Mouse (Mus musculus): ENCODE results near the gene Eif4e. TPM values are rescaled to one million over a fixed set of nuclear protein-coding genes. Genes with fewer than 3 reads are reported as not detected.

Gene Eif4e
- polyA plus RNA-seq (2014; fragmentation: Nextera tagmentation; extraction: Ambion mirVana) = 323 and 330 TPM in 2 replicates

DNA sequence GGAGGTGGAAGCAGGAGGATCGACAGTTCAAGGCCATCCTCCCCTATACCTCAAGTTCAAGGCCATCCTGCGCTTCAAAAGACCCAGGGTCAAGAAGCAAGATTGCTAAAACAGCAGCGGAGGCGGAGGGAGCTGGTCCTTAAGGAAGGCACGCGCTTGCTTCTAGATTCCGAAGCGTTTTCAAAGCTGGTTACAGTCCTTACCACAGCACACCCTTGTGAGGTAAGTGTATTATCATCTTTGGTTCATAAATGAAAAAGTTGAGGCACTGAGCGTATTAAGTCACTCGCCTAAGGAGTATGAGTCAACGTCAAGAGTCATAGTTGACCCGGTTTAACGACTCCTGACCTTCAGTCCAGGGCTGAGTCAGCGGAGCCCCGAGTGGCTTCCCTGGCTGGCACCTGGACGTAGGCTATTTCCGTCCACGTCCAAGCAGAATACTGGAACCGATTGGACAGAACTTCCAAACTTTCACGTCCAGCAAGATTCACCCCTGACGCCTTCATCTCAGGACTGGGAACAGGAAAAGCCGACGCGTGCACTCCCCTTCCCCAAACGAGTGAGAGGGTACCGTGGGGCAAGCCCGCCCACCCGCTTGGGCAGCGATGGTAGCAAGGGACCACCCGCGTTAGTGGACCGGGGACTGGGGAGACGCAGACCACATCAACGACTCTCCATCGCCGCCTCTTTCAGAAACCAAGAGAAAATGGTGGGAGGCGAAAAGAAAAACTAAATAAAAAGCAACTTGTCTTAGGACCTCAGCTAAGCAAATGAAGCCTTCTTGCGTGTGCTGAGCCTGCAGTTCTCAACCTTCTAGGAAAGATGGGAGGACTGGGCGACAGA, at the start of gene Eif4e:
TSS of gene Eif4e (plus strand) at position 107 of the 843 bp plus-strand sequence.
- Histone ChIP-seq H3K4me2 (peak within 1 kb of the TSS; percentile 92), H3K27ac (ENCODE audit: low read depth, low read length) (peak within 1 kb of the TSS; percentile 87), H3K36me3 (ENCODE audit: control insufficient read depth, insufficient read depth, low read length) (no peaks in the 10 kb centered on the region), H3K9me3 (replicated peaks; ENCODE audit: control insufficient read depth, low read length) (no peaks in the 10 kb centered on the region), H3K9ac (ENCODE audit: low read depth, low read length) (peak within 1 kb of the TSS; percentile 97), H3K4me1 (ENCODE audit: control insufficient read depth, insufficient read depth, low read length) (peaks cover 16% of the 10 kb centered on the region), H3K27me3 (ENCODE audit: control insufficient read depth, insufficient read depth, low read length) (no peaks in the 10 kb centered on the region), H3K4me3 (ENCODE audit: low read depth, low read length) (peak within 1 kb of the TSS; percentile 99)
- ATAC-seq (replicated peaks; ENCODE audit: insufficient number of reproducible peaks, low FRiP score, low TSS enrichment) = peak; percentile 24; the same call in 1 of the 2 replicates
- 2% methylated on average over 39 of the region's 39 CpGs for WGBS (ENCODE audit: insufficient replicate concordance)

DNA sequence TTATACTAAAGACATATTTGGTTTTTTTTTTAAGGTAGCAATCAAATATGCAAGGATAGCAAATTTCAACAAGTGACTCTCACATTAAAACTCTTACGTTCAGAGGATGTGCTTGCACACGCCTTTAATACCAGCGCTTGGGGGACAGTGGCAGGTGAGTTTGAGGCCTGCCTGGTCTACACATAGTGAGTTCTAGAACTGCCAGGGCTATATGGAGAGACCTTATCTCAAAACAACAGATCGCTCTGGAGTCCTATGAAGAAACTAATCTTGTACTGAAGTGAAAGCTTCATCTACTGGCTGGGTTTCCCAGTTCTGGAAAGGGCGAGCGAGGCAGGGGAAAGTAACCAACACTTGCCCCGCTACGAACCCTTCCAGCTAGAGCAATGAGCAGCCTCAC, 46.5 kb upstream of the Eif4e start:
- no peak for ATAC-seq (replicated peaks; ENCODE audit: insufficient number of reproducible peaks, low FRiP score, low TSS enrichment)
- 86% methylated on average over 8 of the region's 8 CpGs for WGBS (ENCODE audit: insufficient replicate concordance)
- Histone ChIP-seq H3K9me3 (replicated peaks; ENCODE audit: control insufficient read depth, low read length) (no peaks in the 10 kb centered on the region), H3K4me1 (ENCODE audit: control insufficient read depth, insufficient read depth, low read length) (peaks cover 5% of the 10 kb centered on the region; the same call in 1 of the 2 replicates), H3K27me3 (ENCODE audit: control insufficient read depth, insufficient read depth, low read length) (no peaks in the 10 kb centered on the region), H3K4me2 (no peak overlapping the region), H3K9ac (ENCODE audit: low read depth, low read length) (no peak overlapping the region), H3K27ac (ENCODE audit: low read depth, low read length) (no peak overlapping the region), H3K4me3 (ENCODE audit: low read depth, low read length) (no peak overlapping the region), H3K36me3 (ENCODE audit: control insufficient read depth, insufficient read depth, low read length) (peaks cover 7% of the 10 kb centered on the region)

- H3K36me3 ChIP-seq (ENCODE audit: control insufficient read depth, insufficient read depth, low read length) = peaks cover 15% of the 10 kb centered on the region
- H3K4me3 ChIP-seq (ENCODE audit: low read depth, low read length) = no peak overlapping the region
- 56% methylated on average over 14 of the region's 14 CpGs for WGBS (ENCODE audit: insufficient replicate concordance)
- H3K9me3 ChIP-seq (replicated peaks; ENCODE audit: control insufficient read depth, low read length) = no peaks in the 10 kb centered on the region; the same call in 1 of the 2 replicates
- 0 out of 2 replicates have a peak overlapping the region, but pooled peaks have one; percentile 29 for H3K27ac ChIP-seq (ENCODE audit: low read depth, low read length)
- no peaks in the 10 kb centered on the region for H3K27me3 ChIP-seq (ENCODE audit: control insufficient read depth, insufficient read depth, low read length)
- no peak overlapping the region for H3K9ac ChIP-seq (ENCODE audit: low read depth, low read length)
- no peak for ATAC-seq (replicated peaks; ENCODE audit: insufficient number of reproducible peaks, low FRiP score, low TSS enrichment)
- H3K4me2 ChIP-seq = no peak overlapping the region
- H3K4me1 ChIP-seq (ENCODE audit: control insufficient read depth, insufficient read depth, low read length) = peaks cover 5% of the 10 kb centered on the region; the same call in 1 of the 2 replicates
These were observed 44.3 kb upstream of the Eif4e start for GRCm38 (mm10) chr3:138481526-138482284.

GRCm38 (mm10) chr3:138483240-138483639, 42.7 kb upstream of the Eif4e start:
- no peak overlapping the region for H3K4me3 ChIP-seq (ENCODE audit: low read depth, low read length)
- 87% methylated on average over 2 of the region's 2 CpGs for WGBS (ENCODE audit: insufficient replicate concordance)
- H3K36me3 ChIP-seq (ENCODE audit: control insufficient read depth, insufficient read depth, low read length) = peaks cover 15% of the 10 kb centered on the region

GRCm38 (mm10) chr3:138488584-138489326, 37.2 kb upstream of the Eif4e start:
- Histone ChIP-seq H3K9me3 (replicated peaks; ENCODE audit: control insufficient read depth, low read length) (no peaks in the 10 kb centered on the region; the same call in 1 of the 2 replicates), H3K4me3 (ENCODE audit: low read depth, low read length) (peak overlapping the region; percentile 87), H3K27ac (ENCODE audit: low read depth, low read length) (peak overlapping the region; percentile 76), H3K27me3 (ENCODE audit: control insufficient read depth, insufficient read depth, low read length) (no peaks in the 10 kb centered on the region), H3K4me2 (peak overlapping the region; percentile 66), H3K9ac (ENCODE audit: low read depth, low read length) (peak overlapping the region; percentile 89), H3K4me1 (ENCODE audit: control insufficient read depth, insufficient read depth, low read length) (peaks cover 4% of the 10 kb centered on the region; the same call in 1 of the 2 replicates), H3K36me3 (ENCODE audit: control insufficient read depth, insufficient read depth, low read length) (peaks cover 9% of the 10 kb centered on the region)
- under 1% methylated on average over 53 of the region's 61 CpGs for WGBS (ENCODE audit: insufficient replicate concordance)
- peak; percentile 62 for ATAC-seq (replicated peaks; ENCODE audit: insufficient number of reproducible peaks, low FRiP score, low TSS enrichment)

More at GRCm38 (mm10) chr3:138483240-138483639, 42.7 kb upstream of the Eif4e start:
- no peaks in the 10 kb centered on the region for H3K27me3 ChIP-seq (ENCODE audit: control insufficient read depth, insufficient read depth, low read length)
- H3K4me1 ChIP-seq (ENCODE audit: control insufficient read depth, insufficient read depth, low read length) = peaks cover 9% of the 10 kb centered on the region; the same call in 1 of the 2 replicates
- no peak for ATAC-seq (replicated peaks; ENCODE audit: insufficient number of reproducible peaks, low FRiP score, low TSS enrichment)
- no peak overlapping the region for H3K27ac ChIP-seq (ENCODE audit: low read depth, low read length)
- no peaks in the 10 kb centered on the region; the same call in 1 of the 2 replicates for H3K9me3 ChIP-seq (replicated peaks; ENCODE audit: control insufficient read depth, low read length)
- no peak overlapping the region for H3K4me2 ChIP-seq
- H3K9ac ChIP-seq (ENCODE audit: low read depth, low read length) = no peak overlapping the region

DNA sequence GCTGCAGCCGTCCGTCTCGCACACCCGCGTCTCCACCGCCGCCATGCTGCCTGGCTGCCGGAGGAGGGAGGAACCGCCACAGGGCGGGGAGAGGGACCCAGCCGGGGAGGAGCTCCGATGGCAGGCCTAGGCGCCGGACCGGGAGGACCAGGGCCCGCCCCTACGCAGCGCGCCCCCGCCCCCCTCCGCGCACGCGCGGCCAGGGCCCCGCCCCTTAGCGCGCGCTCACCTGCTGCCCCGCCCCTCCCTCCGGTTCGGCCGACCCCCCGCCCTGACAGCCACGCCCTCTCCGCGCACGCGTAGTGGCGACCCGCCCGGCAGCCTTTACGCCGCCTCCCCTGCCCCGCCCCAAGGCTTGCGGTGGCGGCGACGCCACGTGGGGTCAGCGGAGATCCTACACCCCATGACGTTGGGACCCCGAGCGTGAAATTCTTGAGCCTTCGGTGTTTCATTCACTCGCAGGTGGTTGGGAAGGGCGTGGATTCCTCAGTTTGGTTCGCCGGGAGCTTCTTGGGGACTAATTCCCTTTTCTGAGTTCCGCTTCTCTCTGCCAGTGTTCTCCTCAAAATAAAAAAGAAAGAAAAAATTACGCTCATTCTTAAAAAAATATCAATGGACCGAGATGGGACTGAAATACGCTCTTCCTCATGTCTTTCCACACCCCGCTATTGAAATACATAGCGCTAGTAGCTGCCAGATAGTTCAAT, 36.5 kb upstream of the Eif4e start, which contains the start of gene Metap1:
TSS of gene Metap1 (minus strand) at position 189 of the 707 bp plus-strand sequence.
- Histone ChIP-seq H3K36me3 (ENCODE audit: control insufficient read depth, insufficient read depth, low read length) (peaks cover 8% of the 10 kb centered on the region), H3K4me3 (ENCODE audit: low read depth, low read length) (peak within 1 kb of the TSS; percentile 87), H3K4me2 (peak within 1 kb of the TSS; percentile 69), H3K9ac (ENCODE audit: low read depth, low read length) (peak within 1 kb of the TSS; percentile 89), H3K4me1 (ENCODE audit: control insufficient read depth, insufficient read depth, low read length) (peaks cover 4% of the 10 kb centered on the region; the same call in 1 of the 2 replicates), H3K27me3 (ENCODE audit: control insufficient read depth, insufficient read depth, low read length) (no peaks in the 10 kb centered on the region), H3K27ac (ENCODE audit: low read depth, low read length) (peak within 1 kb of the TSS; percentile 76), H3K9me3 (replicated peaks; ENCODE audit: control insufficient read depth, low read length) (no peaks in the 10 kb centered on the region; the same call in 1 of the 2 replicates)
- peak; percentile 99 for ATAC-seq (replicated peaks; ENCODE audit: insufficient number of reproducible peaks, low FRiP score, low TSS enrichment)
- WGBS (ENCODE audit: insufficient replicate concordance) = under 1% methylated on average over 39 of the region's 65 CpGs

- Histone ChIP-seq H3K36me3 (ENCODE audit: control insufficient read depth, insufficient read depth, low read length) (peaks cover 3% of the 10 kb centered on the region), H3K9me3 (replicated peaks; ENCODE audit: control insufficient read depth, low read length) (no peaks in the 10 kb centered on the region), H3K4me3 (ENCODE audit: low read depth, low read length) (peak overlapping the region; percentile 87), H3K4me1 (ENCODE audit: control insufficient read depth, insufficient read depth, low read length) (peaks cover 4% of the 10 kb centered on the region; the same call in 1 of the 2 replicates), H3K27ac (ENCODE audit: low read depth, low read length) (no peak overlapping the region), H3K4me2 (peak overlapping the region; percentile 69), H3K9ac (ENCODE audit: low read depth, low read length) (peak overlapping the region; percentile 65), H3K27me3 (ENCODE audit: control insufficient read depth, insufficient read depth, low read length) (no peaks in the 10 kb centered on the region)
- no peak for ATAC-seq (replicated peaks; ENCODE audit: insufficient number of reproducible peaks, low FRiP score, low TSS enrichment)
- WGBS (ENCODE audit: insufficient replicate concordance) = 23% methylated on average over 6 of the region's 6 CpGs
These were observed 36.0 kb upstream of the Eif4e start for GRCm38 (mm10) chr3:138490034-138490337.
